ENCODE assay signal across 8 mouse cellular contexts in the genomic region with DNA sequence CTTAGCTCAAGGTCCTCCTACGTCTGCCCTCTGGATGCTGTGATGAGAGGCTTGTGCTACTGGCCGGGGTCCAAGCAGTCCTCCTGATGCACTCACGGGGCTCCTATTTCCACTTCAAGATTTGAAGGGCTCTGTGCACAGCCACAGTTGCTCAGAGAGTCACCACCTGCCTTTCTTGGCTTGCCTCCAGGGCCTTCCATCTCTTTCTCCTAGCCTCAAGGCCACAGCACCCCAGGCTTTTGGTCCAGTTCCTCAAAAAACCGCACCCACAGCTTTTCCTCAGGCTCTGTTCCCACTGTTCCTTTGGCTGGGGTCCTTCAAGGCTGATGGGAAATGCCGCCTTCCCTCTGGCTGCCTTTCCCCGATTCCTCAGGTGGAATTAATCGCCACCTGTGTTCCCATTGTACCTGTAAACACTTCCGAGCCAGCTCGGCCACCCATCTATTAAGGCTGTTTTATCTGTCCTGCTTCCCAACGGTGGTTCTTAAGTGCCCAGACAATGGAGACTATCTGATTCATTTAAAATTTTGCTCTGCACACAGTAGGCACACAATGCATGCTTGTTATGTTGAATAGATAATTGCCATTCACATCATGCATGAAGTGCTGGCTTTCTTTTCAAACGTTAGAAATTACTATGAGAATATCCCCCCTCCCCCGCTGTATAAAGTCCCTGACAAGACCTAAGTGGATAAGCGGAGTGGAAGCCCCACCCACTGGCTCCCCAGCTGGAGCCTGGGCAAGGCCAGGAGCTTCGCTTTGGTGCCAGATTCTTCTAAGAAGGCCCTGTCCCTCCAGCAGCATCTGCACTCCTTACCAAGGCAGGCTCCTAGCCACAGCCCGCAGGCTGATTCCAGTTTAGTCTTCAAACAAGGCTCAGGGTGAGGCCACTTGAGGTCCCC. TPM values are rescaled to one million over a fixed set of nuclear protein-coding genes. Genes with fewer than 3 reads are reported as not detected.
DNase-seq lines count a peak whose midpoint lies in the region; ATAC-seq lines count a peak whose summit lies in the region.

No protein-coding gene starts in this region.

- H3K4me1 ChIP-seq in embryonic facial prominence, embryonic 11.5 days (ENCODE audit: control insufficient read depth, insufficient read depth, low read length): no peaks in the 10 kb centered on the region
- H3K4me1 ChIP-seq in embryonic facial prominence, embryonic 10.5 days: peaks cover 18% of the 10 kb centered on the region
- H3K4me1 ChIP-seq in forebrain, embryonic 14.5 days (ENCODE audit: control insufficient read depth, insufficient read depth, low read length): peaks cover 27% of the 10 kb centered on the region
- peaks cover 9% of the 10 kb centered on the region for H3K4me1 ChIP-seq in intestine, embryonic 15.5 days (replicated peaks)

- H3K9me3 ChIP-seq in embryonic facial prominence, embryonic 11.5 days (replicated peaks; ENCODE audit: control insufficient read depth, low read length): no peaks in the 10 kb centered on the region
- H3K9me3 ChIP-seq in embryonic facial prominence, embryonic 10.5 days: no peaks in the 10 kb centered on the region
- H3K9me3 ChIP-seq in forebrain, embryonic 14.5 days (replicated peaks; ENCODE audit: control insufficient read depth, low read length): no peaks in the 10 kb centered on the region; the same call in 1 of the 2 replicates
- no peaks in the 10 kb centered on the region for H3K9me3 ChIP-seq in intestine, embryonic 15.5 days

- H3K36me3 ChIP-seq in embryonic facial prominence, embryonic 11.5 days (replicated peaks; ENCODE audit: control insufficient read depth, insufficient read depth, low read depth, low read length): no peaks in the 10 kb centered on the region
- H3K36me3 ChIP-seq in embryonic facial prominence, embryonic 10.5 days (replicated peaks): no peaks in the 10 kb centered on the region
- no peaks in the 10 kb centered on the region for H3K36me3 ChIP-seq in forebrain, embryonic 14.5 days (ENCODE audit: control insufficient read depth, insufficient read depth, low read length)
- no peaks in the 10 kb centered on the region for H3K36me3 ChIP-seq in intestine, embryonic 15.5 days

- H3K27me3 ChIP-seq in embryonic facial prominence, embryonic 11.5 days (ENCODE audit: control insufficient read depth, insufficient read depth, low read length): no peaks in the 10 kb centered on the region
- H3K27me3 ChIP-seq in embryonic facial prominence, embryonic 10.5 days (replicated peaks; ENCODE audit: low read depth, poor library complexity, severe bottlenecking): no peaks in the 10 kb centered on the region
- no peaks in the 10 kb centered on the region for H3K27me3 ChIP-seq in forebrain, embryonic 14.5 days (replicated peaks; ENCODE audit: control insufficient read depth, insufficient read depth, low read length)
- H3K27me3 ChIP-seq in intestine, embryonic 15.5 days (replicated peaks): no peaks in the 10 kb centered on the region

- WGBS in embryonic facial prominence, embryonic 11.5 days: 38% methylated on average over 15 of the region's 15 CpGs
- 44% methylated on average over 15 of the region's 15 CpGs for WGBS in embryonic facial prominence, embryonic 10.5 days
- 7% methylated on average over 15 of the region's 15 CpGs for WGBS in forebrain, embryonic 14.5 days
- 31% methylated on average over 15 of the region's 15 CpGs for WGBS in intestine, embryonic 15.5 days

- peak; percentile 20 for DNase-seq in embryonic facial prominence, embryonic 11.5 days (ENCODE audit: low spot score)
- no peak for DNase-seq in embryonic facial prominence, embryonic 10.5 days (ENCODE audit: low spot score)
- DNase-seq in adrenal gland, postnatal 36 days: peak; percentile 51 to 74
- peak; percentile 89 for DNase-seq in forebrain, embryonic 14.5 days (ENCODE audit: low spot score)
- peak; percentile 63 to 75 for DNase-seq in heart, postnatal 36 days
- DNase-seq in lung, postnatal 4 days: peak; percentile 88 to 92
- no peak for DNase-seq in spleen, postnatal 14 days (ENCODE audit: low spot score in 2 of 2)

- no peak overlapping the region for H3K27ac ChIP-seq in embryonic facial prominence, embryonic 11.5 days (replicated peaks; ENCODE audit: low read depth, low read length)
- H3K27ac ChIP-seq in embryonic facial prominence, embryonic 10.5 days (replicated peaks): no peak overlapping the region
- peak overlapping the region; percentile 84 for H3K27ac ChIP-seq in forebrain, embryonic 14.5 days (ENCODE audit: low read depth, low read length)
- H3K27ac ChIP-seq in intestine, embryonic 15.5 days: no peak overlapping the region

- intact Hi-C loops in heart, postnatal 36 days (cut with DNase I): no loop called here

- H3K9ac ChIP-seq in embryonic facial prominence, embryonic 11.5 days (replicated peaks; ENCODE audit: low read length): no peak overlapping the region
- no peak overlapping the region for H3K9ac ChIP-seq in forebrain, embryonic 14.5 days (ENCODE audit: low read length)
- no peak overlapping the region for H3K9ac ChIP-seq in intestine, embryonic 15.5 days

- no peak overlapping the region for H3K4me3 ChIP-seq in embryonic facial prominence, embryonic 11.5 days (ENCODE audit: low read depth, low read length)
- no peak overlapping the region for H3K4me3 ChIP-seq in embryonic facial prominence, embryonic 10.5 days
- no peak overlapping the region for H3K4me3 ChIP-seq in forebrain, embryonic 14.5 days (ENCODE audit: low read depth, low read length)
- no peak overlapping the region for H3K4me3 ChIP-seq in intestine, embryonic 15.5 days (replicated peaks)

- no peak for ATAC-seq in embryonic facial prominence, embryonic 11.5 days (replicated peaks; ENCODE audit: insufficient number of reproducible peaks, low FRiP score, low TSS enrichment, low read depth)
- ATAC-seq in forebrain, embryonic 14.5 days: peak; percentile 76
- no peak for ATAC-seq in intestine, embryonic 15.5 days

- H3K4me2 ChIP-seq in embryonic facial prominence, embryonic 11.5 days (ENCODE audit: low read depth, low read length): no peak overlapping the region
- no peak overlapping the region for H3K4me2 ChIP-seq in forebrain, embryonic 14.5 days (ENCODE audit: low read length)
- no peak overlapping the region for H3K4me2 ChIP-seq in intestine, embryonic 15.5 days (replicated peaks)

RNA-seq across cellular contexts. Expression of a gene that starts 36.5 kb away (rescaled TPM):
- polyA plus RNA-seq in embryonic facial prominence, embryonic 11.5 days (2014; fragmentation: Nextera tagmentation; extraction: Ambion mirVana): 12.0 and 12.2 TPM in 2 replicates
- polyA plus RNA-seq in embryonic facial prominence, embryonic 10.5 days (2016; fragmentation: Nextera tagmentation; extraction: Ambion mirVana): 18.8 and 20.0 TPM in 2 replicates
- total RNA-seq in adrenal gland, postnatal 36 days (2021): 10 to 100 TPM; 66.5 to 76.6 TPM
- polyA plus RNA-seq in forebrain, embryonic 14.5 days (2014; fragmentation: Nextera tagmentation; extraction: Ambion mirVana): 11.3 and 14.8 TPM in 2 replicates
- 10 to 100 TPM; 29.0 to 29.1 TPM for total RNA-seq in heart, postnatal 36 days (2021)
- 10.9 and 12.2 TPM in 2 replicates for polyA plus RNA-seq in intestine, embryonic 15.5 days (2015; fragmentation: Nextera tagmentation; extraction: Ambion mirVana)

Comparison
In these comparisons a context has a peak if more than half of its experiments do, and no peak if none do; other contexts are left out.
1. DNase-seq: peak in embryonic facial prominence, embryonic 11.5 days (single experiment), adrenal gland, postnatal 36 days (2 of 2), forebrain, embryonic 14.5 days (single experiment), heart, postnatal 36 days (2 of 2) and lung, postnatal 4 days (2 of 2); none in embryonic facial prominence, embryonic 10.5 days (single experiment) and spleen, postnatal 14 days (0 of 2).